Mouse (Mus musculus): ENCODE measurements around the gene Ttf1.
A peak's percentile ranks its signal among the peaks of the same experiment; 100 is the strongest.

Gene Ttf1

DNA sequence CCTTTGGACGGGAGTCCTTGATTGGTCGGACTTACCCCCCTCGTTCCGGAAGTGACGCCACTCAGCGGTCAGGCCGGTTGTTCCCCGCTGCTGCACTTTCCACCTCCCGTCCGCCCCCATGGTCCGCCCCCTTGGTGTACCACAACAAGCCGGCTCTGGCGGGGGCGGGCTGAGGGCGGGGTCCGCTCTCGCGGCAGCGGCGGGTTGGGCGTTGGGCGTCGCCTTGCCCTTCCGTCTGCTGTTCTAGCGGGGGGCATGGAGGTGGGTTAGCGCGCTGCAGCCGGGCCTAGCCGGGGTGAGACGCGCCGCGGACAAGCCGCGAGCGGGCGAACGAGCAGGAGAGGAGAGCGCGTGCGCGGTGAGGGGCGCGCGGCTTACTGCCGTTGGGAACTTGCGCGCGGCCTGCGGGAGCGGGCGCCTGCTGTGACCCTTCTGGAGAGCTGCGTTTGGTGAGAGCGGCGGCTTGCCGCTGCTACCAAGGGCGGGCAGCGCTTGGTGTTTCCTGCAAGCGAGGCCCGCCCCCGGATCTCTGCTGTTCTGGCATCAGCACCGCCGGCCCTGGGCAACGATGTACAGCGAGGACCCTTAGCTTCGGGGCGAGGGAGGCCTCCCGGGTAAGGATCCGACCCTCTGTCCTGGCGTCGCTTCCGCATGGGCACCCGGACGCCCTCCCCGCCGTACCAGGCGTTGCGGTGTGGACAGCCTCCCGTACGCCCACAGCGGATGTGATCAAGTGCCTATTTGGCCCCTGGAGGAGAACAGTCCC lies 65.1 kb downstream of the Ttf1 start:
- DNase-seq (ENCODE audit: low read depth, low spot score): peak; percentile 100

DNA sequence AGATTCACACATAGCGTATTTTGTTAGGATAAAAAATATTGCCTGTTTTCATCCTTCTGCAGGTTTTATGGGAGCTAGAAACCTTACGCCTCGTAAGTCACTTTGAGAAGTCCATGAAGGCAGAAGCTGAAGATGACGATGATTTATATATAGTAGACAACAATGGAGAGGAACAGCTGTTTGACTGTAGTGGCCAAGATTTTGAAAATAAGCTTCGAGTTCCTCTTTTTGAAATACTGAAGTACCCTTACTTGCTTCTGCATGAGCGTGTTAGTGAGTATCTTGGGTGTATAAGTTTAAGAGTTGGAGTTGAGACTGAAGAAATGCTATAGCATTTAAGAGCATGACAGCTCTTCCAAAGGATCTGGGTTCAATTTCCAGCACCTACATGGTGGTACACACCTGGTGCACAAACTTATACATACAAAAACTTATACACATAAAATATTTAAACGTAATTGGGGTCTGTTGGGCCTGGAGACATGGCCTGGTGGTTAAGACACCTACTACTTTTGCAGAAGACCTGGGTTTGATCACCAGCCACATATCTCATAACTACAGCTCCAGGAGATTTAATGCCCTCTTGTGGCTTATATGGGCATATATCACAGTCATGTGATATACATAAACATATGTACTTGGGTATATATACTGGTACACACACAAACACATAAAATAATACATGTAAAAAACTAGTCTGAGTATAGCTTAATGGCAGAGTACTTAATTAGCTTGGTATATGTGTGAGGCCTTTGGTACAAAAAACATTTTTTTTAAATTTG lies 70.2 kb downstream of the Ttf1 start:
- DNase-seq (ENCODE audit: low read depth, low spot score): peak; percentile 35

DNA sequence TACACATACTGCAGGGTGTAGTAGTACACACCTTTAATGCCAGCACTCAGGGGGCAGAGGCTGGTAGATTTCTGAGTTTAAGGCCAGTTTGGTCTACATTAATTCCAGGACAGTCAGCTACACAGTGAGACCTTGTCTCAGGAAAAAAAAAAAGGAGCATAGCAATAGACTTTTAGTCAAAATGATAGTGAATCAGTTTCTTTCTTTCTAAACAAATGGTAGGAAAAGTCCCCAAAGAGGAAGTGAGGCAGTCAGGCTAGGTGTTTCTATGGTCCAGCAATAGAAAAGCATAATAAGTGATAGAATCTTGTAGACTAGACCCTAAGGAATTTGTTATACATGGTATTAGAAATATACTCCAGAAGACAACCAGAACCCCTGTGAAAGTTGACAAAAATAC lies 75.1 kb downstream of the Ttf1 start:
- peak; percentile 19 for DNase-seq (ENCODE audit: low read depth, low spot score)
